Mouse (Mus musculus) stomach, postnatal 0 days (tissue): ENCODE data around the gene Bbc3.

Experiments
- CTCF ChIP-seq: IDR thresholded peaks from 2 replicates; pipeline ENCODE4 v1.5.1; 2016; ENCODE audit warnings: antibody characterized with exemption, low read depth, mild to moderate bottlenecking, moderate library complexity
- EP300 ChIP-seq: optimal IDR thresholded peaks from 2 replicates; pipeline ENCODE3; 2016; ENCODE audit warnings: antibody characterized with exemption

DNA sequence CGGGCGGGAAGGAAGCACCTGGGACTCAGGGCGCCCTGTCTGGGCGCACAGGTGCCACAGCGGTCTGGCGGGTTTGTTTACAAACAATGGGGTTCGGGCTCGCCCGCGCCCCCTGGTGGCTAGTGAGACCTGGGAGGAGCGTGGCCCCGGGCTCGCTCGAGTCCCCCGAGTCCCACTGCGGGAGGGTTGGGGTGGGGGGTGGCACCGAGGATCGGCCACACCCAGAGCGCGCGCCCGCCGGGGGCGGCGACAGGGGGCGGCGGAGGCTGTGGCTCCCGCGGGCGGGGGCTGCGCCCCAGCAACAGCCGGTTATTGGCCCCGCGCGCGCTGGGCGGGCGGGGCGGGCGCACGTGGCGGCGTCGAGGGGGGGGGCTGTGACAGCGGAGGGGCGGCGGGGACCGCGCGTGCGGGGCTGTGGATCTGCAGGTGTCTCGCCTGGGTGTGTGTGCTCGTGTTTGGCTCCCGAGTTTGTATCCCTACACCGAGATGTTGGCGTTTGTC is 1.9 kb downstream of the Bbc3 start:
- TF ChIP-seq EP300 (no peak), CTCF (peak; percentile 79)
